Mouse (Mus musculus) lung, postnatal 4 days (tissue): ENCODE results near the gene Cars.
"Not testable (repeated sequence)": the region's sequence is repeated elsewhere in the genome, so short reads cannot be mapped to it uniquely, and the experiment has no call there.

ENCODE experiments used
- DNase-seq, 2 experiments: peaks; one replicate each; pipeline ENCODE4 v3.0.0; 2021

The Cars gene

GRCm38 (mm10) chr7:143583956-143584355, 15.9 kb downstream of the Cars start:
- peak; percentile 58 to 72 for DNase-seq

DNA sequence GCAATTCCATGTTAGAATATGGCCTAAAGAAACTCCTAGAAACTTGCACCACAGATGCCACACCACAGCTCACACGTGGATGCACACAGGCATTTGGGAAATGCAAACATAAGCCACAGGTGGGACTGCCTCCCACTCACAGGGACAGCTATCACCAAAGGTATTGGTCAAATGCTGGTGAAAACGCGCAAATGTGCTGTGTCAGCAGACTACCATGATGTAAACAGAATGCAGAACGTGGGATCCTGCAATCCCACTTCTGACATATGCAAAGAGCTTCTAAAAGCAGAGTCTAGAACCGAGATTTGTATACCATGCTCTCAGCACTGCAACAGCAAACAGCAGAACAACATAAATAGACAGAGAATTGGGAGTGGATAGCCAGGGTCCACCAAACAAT, 16.9 kb downstream of the Cars start:
- DNase-seq: no peak

DNA sequence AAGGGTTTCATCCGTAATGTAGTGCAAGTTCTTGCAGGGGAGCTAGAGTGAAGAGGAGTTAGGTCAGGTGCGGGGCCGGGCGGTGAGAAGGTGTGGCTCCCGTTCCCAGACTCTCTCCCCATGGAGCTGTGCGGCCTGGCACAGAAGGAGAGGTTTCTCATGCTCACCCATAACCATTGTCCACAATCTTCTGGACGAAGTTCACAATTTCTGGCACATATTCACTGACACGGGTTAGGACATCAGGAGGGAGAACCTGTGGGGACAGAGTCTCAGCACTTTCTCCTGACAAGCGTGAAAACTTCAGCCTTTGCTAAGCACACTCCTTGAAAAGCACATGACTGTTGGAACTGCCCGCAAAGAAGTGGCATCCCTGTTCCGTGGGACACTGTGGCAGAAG, 24.1 kb downstream of the Cars start:
- no peak for DNase-seq

GRCm38 (mm10) chr7:143565648-143566039, 34.2 kb downstream of the Cars start:
- DNase-seq: no peak

DNA sequence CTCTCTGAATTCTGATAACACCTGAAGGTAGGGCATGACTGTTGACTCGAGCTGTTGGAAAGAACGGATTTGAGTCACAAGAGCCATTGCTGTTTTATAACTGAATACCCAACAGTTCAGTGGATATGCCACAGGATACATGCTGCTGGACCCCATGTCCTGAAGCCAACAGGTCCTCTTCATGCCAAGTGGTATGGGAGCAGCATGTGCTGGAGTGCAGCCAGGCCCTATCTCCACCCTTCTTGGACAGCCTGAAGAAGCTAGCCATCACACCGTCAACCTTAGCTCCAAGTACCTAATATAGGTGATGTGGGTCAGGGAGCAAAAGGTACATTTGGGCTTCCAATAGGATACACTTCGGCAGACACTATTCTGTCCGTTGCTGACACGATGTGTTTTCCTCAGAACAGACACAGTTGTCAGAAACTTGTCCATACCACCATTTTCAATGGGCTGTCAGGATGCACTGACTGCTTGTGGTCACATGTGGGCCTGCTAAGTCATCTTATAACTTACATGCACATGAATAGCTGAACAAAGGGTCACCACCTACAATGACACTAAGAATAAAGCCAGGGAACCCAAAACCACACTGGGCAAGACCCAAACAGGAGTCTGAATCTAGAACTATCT, 34.8 kb downstream of the Cars start:
- no peak for DNase-seq

GRCm38 (mm10) chr7:143563787-143564186, 36.1 kb downstream of the Cars start:
- DNase-seq: no peak

GRCm38 (mm10) chr7:143557616-143558015, 42.3 kb downstream of the Cars start:
- DNase-seq: no peak

- DNase-seq: peak; percentile 18 to 59
These were observed 42.8 kb downstream of the Cars start for GRCm38 (mm10) chr7:143556964-143557610.

- DNase-seq: no peak
These were observed 50.2 kb downstream of the Cars start for GRCm38 (mm10) chr7:143549588-143550220.

DNA sequence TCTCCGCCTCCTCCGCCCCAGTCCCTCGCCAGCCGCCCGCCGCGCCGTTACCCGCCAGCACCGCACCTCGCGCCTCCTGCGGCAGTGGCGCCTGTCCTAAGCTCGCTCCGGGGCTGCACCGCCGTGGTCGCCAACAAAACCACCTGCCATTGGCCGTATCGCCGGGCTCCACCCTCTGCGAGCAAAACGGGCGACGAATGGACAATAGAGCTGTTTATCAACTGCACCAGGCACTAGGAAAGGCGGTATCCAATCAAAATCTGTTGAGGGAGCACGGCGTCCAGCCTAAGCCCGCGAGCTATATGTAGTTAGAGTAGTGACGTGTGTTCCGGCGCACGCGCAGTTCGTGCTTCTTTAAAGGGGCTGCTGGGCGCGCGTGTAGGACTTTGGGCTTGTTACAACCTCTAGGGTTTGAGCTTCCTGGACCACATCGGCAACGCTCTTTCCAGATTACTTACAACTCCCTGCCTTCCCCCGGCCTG, 50.9 kb downstream of the Cars start, which contains the start of gene Nap1l4:
Nap1l4 (minus strand) TSS at position 131 of the 482 bp plus-strand sequence.
- peak; percentile 99 to 100 for DNase-seq

DNA sequence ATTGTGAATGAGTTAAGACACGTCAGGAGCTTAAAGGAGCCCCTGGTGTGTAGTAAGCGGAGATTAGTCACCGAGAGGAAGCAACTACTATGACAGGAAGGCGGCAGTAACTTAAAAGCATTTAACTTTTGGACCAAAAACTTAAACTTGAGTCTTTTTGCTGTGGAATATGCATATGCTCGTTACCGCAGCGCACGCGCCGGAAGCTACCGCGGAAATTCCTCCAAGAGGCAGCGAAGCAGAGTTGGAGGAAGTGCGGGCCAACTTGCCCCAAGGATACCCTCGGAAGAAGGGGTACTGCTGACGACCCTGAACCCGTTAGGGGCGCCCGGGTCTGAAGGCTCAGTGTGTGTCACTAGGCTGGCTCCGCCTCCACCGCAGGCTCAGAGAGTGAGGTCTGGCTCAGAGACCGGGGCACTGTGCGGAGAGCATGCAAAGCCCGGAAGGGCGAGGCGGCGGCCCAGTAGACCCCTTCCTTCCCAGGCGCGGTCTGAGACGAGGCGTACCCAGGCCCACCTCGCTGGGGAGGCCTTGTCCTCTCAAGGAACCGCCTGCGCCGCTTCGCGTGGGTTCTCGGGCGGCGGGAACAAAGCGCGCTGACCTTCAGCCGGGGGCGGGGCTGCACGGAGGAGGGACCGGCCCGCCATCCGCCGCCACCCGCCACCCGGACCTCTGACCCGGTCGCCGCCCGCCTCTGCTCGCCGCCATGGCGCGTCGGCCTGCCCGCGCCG, 51.5 kb downstream of the Cars start:
- no peak for DNase-seq

DNA sequence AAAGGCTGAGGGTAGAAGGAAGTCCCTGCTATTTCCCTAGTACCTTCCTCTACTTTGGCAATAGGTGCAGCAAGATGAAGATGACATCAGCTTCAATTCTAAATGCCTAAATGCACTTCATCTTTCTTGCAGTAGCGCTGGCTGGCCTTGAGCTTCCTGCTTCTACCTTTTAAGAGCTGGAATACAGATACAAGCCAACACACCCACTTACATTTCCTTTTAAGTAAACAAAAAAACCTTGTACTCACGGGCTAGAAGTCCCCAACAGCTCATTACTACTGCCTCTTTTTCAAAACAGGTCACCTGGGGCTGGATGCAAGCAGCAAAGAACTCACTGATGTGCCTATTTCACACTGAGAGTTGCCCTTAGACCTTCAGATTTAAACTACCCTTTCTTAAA, 53.3 kb downstream of the Cars start:
- no peak for DNase-seq

DNA sequence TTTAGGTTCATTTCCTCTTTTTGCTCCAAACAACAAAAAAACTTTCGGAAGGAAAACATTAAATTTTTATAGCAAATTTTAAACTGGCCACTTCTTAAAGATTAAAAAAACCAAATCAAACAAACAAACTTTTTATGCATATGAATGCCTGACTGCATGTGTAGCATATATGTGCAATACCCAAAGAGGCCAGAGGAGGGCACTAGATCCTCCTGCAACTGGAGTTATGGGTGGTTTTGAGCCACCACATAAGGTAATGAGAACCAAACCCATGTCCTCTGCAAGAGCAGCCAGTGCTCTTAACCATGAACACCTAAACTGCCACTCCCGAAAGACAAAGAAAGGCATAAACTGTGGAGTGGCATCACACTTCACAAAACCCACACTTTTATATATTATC, 55.5 kb downstream of the Cars start:
- DNase-seq: peak in 1 of 2 experiments; percentile 40

DNA sequence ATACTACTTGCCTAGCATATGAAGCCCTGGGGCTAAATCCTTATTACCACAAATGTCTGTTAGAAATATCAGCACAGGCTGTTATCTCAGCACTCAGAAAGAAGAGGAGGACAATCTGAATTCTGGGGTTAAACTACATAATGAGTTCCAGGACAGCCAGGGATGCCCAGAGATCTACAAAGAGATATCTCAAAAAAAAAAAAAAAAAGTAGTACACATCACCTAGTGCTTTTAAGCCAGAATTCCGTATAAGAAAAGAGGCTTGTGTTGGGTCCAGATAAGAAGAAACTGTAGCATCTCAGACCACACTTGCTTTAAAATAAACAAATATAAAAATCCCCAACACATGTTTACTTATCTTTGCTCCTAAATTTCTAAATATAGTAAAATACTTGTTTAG, 61.2 kb downstream of the Cars start:
- DNase-seq: no peak

DNA sequence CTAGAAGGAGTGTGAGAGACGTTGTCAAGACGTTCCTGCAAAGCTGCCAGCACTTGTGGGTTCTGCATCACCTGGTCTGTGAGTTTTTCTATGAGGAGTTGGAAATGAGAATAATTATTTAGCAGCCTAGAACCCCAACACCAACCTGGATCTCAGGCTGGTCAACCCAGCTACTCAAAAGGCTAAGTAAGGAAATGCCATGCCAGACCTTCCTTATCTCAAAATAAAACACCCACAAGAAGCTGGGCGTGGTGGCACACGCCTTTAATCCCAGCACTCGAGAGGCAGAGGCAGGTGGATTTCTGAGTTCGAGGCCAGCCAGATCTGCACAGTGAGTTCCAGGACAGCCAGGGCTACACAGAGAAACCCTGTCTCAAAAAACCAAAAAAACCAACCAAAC, 61.7 kb downstream of the Cars start:
- DNase-seq: not testable (repeated sequence)

DNA sequence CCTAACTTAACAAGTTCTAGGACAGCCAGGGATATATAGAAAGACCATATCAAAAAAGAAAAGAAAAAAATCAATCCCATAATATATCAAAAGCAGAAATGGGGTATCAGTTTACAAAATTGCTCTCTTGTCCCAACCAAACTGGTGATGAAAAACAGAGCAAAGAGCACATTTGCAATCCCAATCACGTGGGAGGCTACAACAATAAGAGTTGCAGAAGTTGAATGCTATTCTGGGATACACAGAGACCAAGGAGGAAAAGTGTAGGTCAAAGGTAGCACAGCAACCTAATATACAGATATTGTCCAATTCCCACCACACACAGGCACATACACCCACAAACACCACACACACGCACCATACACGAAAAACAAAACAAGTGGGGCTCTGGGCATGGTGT, 63.6 kb downstream of the Cars start:
- DNase-seq: no peak

DNA sequence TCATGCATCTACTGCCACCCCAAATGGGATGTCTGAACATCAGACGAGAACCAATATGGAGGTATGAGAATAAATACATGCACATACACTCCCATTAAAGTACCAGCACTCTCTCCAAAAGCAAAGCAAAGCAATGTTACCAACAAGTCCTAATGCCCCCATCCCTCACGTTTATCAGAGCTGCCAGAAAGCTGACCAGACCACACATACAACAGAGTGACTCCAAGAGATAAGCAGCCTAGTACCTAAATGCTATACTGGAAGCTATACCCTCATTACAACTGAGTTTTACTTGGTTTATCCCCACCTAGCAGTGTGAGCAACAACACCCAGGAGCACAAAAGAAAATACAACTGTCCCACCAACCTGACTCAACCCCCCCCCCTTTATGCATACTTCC, 66.6 kb downstream of the Cars start:
- DNase-seq: no peak

DNA sequence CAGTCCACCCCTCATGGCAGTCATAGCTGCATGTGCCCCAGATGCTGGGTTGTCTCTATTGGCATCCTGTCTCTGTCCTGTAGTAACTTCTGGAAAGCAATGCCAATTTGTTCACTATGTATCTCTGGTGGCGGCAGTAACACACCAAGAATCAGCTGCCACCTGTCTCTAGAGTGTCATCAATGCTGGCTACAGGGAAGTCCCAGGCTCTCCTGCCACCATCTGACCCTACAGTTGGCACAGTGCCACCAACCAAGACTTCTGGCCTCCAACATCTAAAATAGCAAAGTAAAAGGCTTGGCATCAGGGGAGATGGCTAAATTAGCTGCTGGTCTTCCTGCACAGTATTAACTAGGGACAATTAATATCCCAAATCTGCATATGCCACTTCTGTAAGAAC, 67.5 kb downstream of the Cars start:
- no peak for DNase-seq

DNA sequence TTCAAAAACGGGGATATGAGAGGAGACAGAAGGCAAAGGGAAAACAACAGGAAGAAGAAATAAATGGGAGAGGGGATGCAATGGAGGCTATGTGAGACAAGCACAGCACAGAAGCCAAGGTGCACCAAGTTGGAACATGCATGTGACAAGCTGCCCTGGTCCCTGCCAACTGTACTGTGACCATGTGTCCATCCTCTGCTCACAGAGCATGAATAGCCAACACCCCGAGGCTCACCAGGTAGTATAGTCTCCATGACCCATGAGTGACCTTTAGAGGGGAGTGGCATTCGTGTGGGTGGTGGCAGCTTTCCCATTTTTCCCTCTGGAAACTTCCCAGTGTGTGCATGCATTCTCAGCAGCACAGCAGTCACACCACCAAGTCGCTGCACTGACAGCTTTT, 80.6 kb downstream of the Cars start:
- DNase-seq: no peak

GRCm38 (mm10) chr7:143514416-143514768, 85.5 kb downstream of the Cars start:
- DNase-seq: no peak

GRCm38 (mm10) chr7:143513763-143514415, 86.0 kb downstream of the Cars start:
- peak in 1 of 2 experiments; percentile 66 for DNase-seq

DNA sequence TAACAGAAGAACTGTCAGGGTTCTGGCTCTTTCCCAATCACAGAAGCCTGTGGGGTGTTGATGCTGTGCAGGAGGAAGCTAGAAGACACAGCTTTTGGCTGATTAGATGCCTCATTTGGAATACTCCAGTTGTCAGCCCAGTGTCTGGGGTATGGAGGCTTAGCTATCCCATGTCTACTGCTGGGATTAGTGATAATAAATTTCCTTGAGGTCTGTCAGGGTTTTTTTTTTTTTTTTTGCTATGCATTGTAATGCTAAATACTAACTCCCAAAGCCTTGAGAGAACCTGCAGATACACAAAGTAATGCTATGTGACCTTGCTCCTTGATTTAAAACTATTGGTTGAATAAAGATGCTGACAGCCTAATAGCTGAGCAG, 88.6 kb downstream of the Cars start:
- DNase-seq: no peak
